Comparison of ENCODE assay signal across 8 mouse cellular contexts in genomic region chr3:104818749-104819134, GRCm38 (mm10). TPM values are rescaled to one million over a fixed set of nuclear protein-coding genes. Genes with fewer than 3 reads are reported as not detected.
DNase-seq lines count a peak whose midpoint lies in the region; ATAC-seq and TF ChIP-seq lines count a peak whose summit lies in the region.

No protein-coding gene starts in this region.

- peak overlapping the region; percentile 83 for H3K27ac ChIP-seq in gastrocnemius, adult 2 months
- no peak overlapping the region for H3K27ac ChIP-seq in forebrain, postnatal 0 days (ENCODE audit: low read depth, low read length)
- H3K27ac ChIP-seq in liver, postnatal 0 days (ENCODE audit: low read depth): peak overlapping the region; percentile 90

- no peak for ATAC-seq in forebrain, postnatal 0 days
- peak; percentile 52 for ATAC-seq in liver, postnatal 0 days
- no peak for ATAC-seq in erythroid progenitor cell, adult 5-6 weeks (replicated peaks; ENCODE audit: low FRiP score, poor library complexity, severe bottlenecking)

- peak overlapping the region; percentile 96 for H3K4me3 ChIP-seq in gastrocnemius, adult 2 months
- H3K4me3 ChIP-seq in forebrain, postnatal 0 days (ENCODE audit: low read depth, low read length): 0 out of 2 replicates have a peak overlapping the region, but pooled peaks have one; percentile 69
- peak overlapping the region; percentile 80 for H3K4me3 ChIP-seq in liver, postnatal 0 days (ENCODE audit: low read depth, low read length)

- H3K9me3 ChIP-seq in forebrain, postnatal 0 days (ENCODE audit: low read length): no peaks in the 10 kb centered on the region
- H3K9me3 ChIP-seq in liver, postnatal 0 days (ENCODE audit: low read length): no peaks in the 10 kb centered on the region

- 0 out of 2 replicates have a peak, but pooled peaks cover 6% of the 10 kb centered on the region for H3K36me3 ChIP-seq in forebrain, postnatal 0 days (ENCODE audit: insufficient read depth)
- H3K36me3 ChIP-seq in liver, postnatal 0 days (replicated peaks; ENCODE audit: insufficient read depth, low read length): peaks cover 16% of the 10 kb centered on the region; the same call in 1 of the 2 replicates

- no peak for TF ChIP-seq EP300 in liver, postnatal 0 days (IDR thresholded peaks at IDR 0.05; ENCODE audit: low read depth)

- H3K4me2 ChIP-seq in forebrain, postnatal 0 days (ENCODE audit: low read depth): peak overlapping the region; percentile 94
- H3K4me2 ChIP-seq in liver, postnatal 0 days (ENCODE audit: low read depth, low read length): peak overlapping the region; percentile 89

- DNase-seq in gastrocnemius, adult 2 months: no peak
- no peak for DNase-seq in gastrocnemius, postnatal 14 days
- peak; percentile 31 for DNase-seq in CD4-positive, CD25-positive, alpha-beta regulatory T cell, adult 2 months (ENCODE audit: low read depth, low spot score)
- no peak for DNase-seq in forebrain, postnatal 0 days
- no peak for DNase-seq in liver, postnatal 0 days
- DNase-seq in adrenal gland, postnatal 36 days: no peak
- no peak for DNase-seq in thymus, postnatal 0 days (ENCODE audit: low spot score)

- H3K27me3 ChIP-seq in forebrain, postnatal 0 days (ENCODE audit: insufficient read depth, low read length): no peaks in the 10 kb centered on the region
- H3K27me3 ChIP-seq in liver, postnatal 0 days (ENCODE audit: insufficient read depth, low read length): no peaks in the 10 kb centered on the region

- H3K4me1 ChIP-seq in forebrain, postnatal 0 days (ENCODE audit: insufficient read depth): no peaks in the 10 kb centered on the region
- peaks cover 19% of the 10 kb centered on the region for H3K4me1 ChIP-seq in liver, postnatal 0 days (ENCODE audit: insufficient read depth)

- WGBS in forebrain, postnatal 0 days: 7% methylated on average over 3 of the region's 3 CpGs
- 4% methylated on average over 3 of the region's 3 CpGs for WGBS in liver, postnatal 0 days (ENCODE audit: insufficient replicate concordance)

- H3K9ac ChIP-seq in forebrain, postnatal 0 days: 0 out of 2 replicates have a peak overlapping the region, but pooled peaks have one; percentile 62
- peak overlapping the region; percentile 95 for H3K9ac ChIP-seq in liver, postnatal 0 days (replicated peaks)

- intact Hi-C loops in gastrocnemius, adult 2 months (cut with DNase I): loop anchor here (5.0 kb wide), 1 partner anchor 36 kb away; the partner anchor contains the start of genes Fam19a3 and Ppm1j
- intact Hi-C loops in gastrocnemius, postnatal 14 days (cut with DNase I; ENCODE audit: low total_unique reads): no loop called here

- TF ChIP-seq CTCF in gastrocnemius, adult 2 months (IDR thresholded peaks at IDR 0.05): no peak
- no peak for TF ChIP-seq CTCF in forebrain, postnatal 0 days (IDR thresholded peaks at IDR 0.05; ENCODE audit: low read depth)
- TF ChIP-seq CTCF in liver, postnatal 0 days (IDR thresholded peaks at IDR 0.05; ENCODE audit: low read depth): no peak

RNA-seq across cellular contexts. Expression of gene Mov10, which starts 0.4 kb away (rescaled TPM):
- total RNA-seq in gastrocnemius, adult 2 months (2021): 1 to 10 TPM in 1 of 2 experiments, under 1 TPM in 1; 0.38 to 2.5 TPM
- total RNA-seq in gastrocnemius, postnatal 14 days (2021): 1 to 10 TPM; 3.0 to 4.8 TPM
- 3.9 and 7.7 TPM in 2 replicates for total RNA-seq in forebrain, postnatal 0 days (2014; rRNA removed)
- 3.9 and 4.6 TPM in 2 replicates for polyA plus RNA-seq in forebrain, postnatal 0 days (2015; fragmentation: Nextera tagmentation; extraction: Ambion mirVana)
- polyA plus RNA-seq in liver, postnatal 0 days (2015; fragmentation: Nextera tagmentation; extraction: Ambion mirVana): 36.1 and 37.3 TPM in 2 replicates
- total RNA-seq in erythroid progenitor cell, adult 5-6 weeks (2015; ENCODE audit: low replicate concordance): 2.1 and 2.9 TPM in 2 replicates
- total RNA-seq in erythroid progenitor cell, adult 5-6 weeks (2017; ENCODE audit: low replicate concordance): 0.64 and 3.6 TPM in 2 replicates
- 10 to 100 TPM; 12.3 to 22.3 TPM for total RNA-seq in adrenal gland, postnatal 36 days (2021)
- polyA plus RNA-seq in thymus, postnatal 0 days (2015; fragmentation: Nextera tagmentation; extraction: Ambion mirVana): 23.4 and 29.9 TPM in 2 replicates

RNA-seq across cellular contexts. Expression of gene Rhoc, which starts 30.6 kb away (rescaled TPM):
- total RNA-seq in gastrocnemius, adult 2 months (2021): 10 to 100 TPM; 26.1 to 41.6 TPM
- total RNA-seq in gastrocnemius, postnatal 14 days (2021): 10 to 100 TPM; 59.8 to 78.3 TPM
- 38.0 and 42.7 TPM in 2 replicates for total RNA-seq in forebrain, postnatal 0 days (2014; rRNA removed)
- 42.5 and 45.1 TPM in 2 replicates for polyA plus RNA-seq in forebrain, postnatal 0 days (2015; fragmentation: Nextera tagmentation; extraction: Ambion mirVana)
- 37.0 and 38.1 TPM in 2 replicates for polyA plus RNA-seq in liver, postnatal 0 days (2015; fragmentation: Nextera tagmentation; extraction: Ambion mirVana)
- not detected in 2 replicates for total RNA-seq in erythroid progenitor cell, adult 5-6 weeks (2015; ENCODE audit: low replicate concordance)
- 3.9 TPM in 1 of 2 replicates, not detected in the other for total RNA-seq in erythroid progenitor cell, adult 5-6 weeks (2017; ENCODE audit: low replicate concordance)
- 100 to 1,000 TPM; 107 to 133 TPM for total RNA-seq in adrenal gland, postnatal 36 days (2021)
- polyA plus RNA-seq in thymus, postnatal 0 days (2015; fragmentation: Nextera tagmentation; extraction: Ambion mirVana): 26.4 and 30.8 TPM in 2 replicates

RNA-seq across cellular contexts. Expression of gene Fam19a3, which starts 37.1 kb away (rescaled TPM):
- 1 to 10 TPM; 2.7 to 4.2 TPM for total RNA-seq in gastrocnemius, adult 2 months (2021)
- 1 to 10 TPM; 3.2 to 4.0 TPM for total RNA-seq in gastrocnemius, postnatal 14 days (2021)
- total RNA-seq in forebrain, postnatal 0 days (2014; rRNA removed): 0.08 and 0.10 TPM in 2 replicates
- 0.05 and 0.18 TPM in 2 replicates for polyA plus RNA-seq in forebrain, postnatal 0 days (2015; fragmentation: Nextera tagmentation; extraction: Ambion mirVana)
- 0.02 TPM in 1 of 2 replicates, not detected in the other for polyA plus RNA-seq in liver, postnatal 0 days (2015; fragmentation: Nextera tagmentation; extraction: Ambion mirVana)
- not detected in 2 replicates for total RNA-seq in erythroid progenitor cell, adult 5-6 weeks (2015; ENCODE audit: low replicate concordance)
- not detected in 2 replicates for total RNA-seq in erythroid progenitor cell, adult 5-6 weeks (2017; ENCODE audit: low replicate concordance)
- total RNA-seq in adrenal gland, postnatal 36 days (2021): 1 to 10 TPM in 1 of 2 experiments, under 1 TPM in 1; 0.82 to 1.3 TPM
- not detected in 2 replicates for polyA plus RNA-seq in thymus, postnatal 0 days (2015; fragmentation: Nextera tagmentation; extraction: Ambion mirVana)

RNA-seq across cellular contexts. Expression of gene Ppm1j, which starts 37.9 kb away (rescaled TPM):
- total RNA-seq in gastrocnemius, adult 2 months (2021): 10 to 100 TPM; 33.3 to 45.6 TPM
- 10 to 100 TPM; 34.7 to 37.9 TPM for total RNA-seq in gastrocnemius, postnatal 14 days (2021)
- total RNA-seq in forebrain, postnatal 0 days (2014; rRNA removed): 2.5 and 2.6 TPM in 2 replicates
- 2.0 TPM in 2 replicates for polyA plus RNA-seq in forebrain, postnatal 0 days (2015; fragmentation: Nextera tagmentation; extraction: Ambion mirVana)
- polyA plus RNA-seq in liver, postnatal 0 days (2015; fragmentation: Nextera tagmentation; extraction: Ambion mirVana): 0.30 and 0.31 TPM in 2 replicates
- not detected in 2 replicates for total RNA-seq in erythroid progenitor cell, adult 5-6 weeks (2015; ENCODE audit: low replicate concordance)
- total RNA-seq in erythroid progenitor cell, adult 5-6 weeks (2017; ENCODE audit: low replicate concordance): not detected in 2 replicates
- total RNA-seq in adrenal gland, postnatal 36 days (2021): 1 to 10 TPM; 4.6 to 6.6 TPM
- 1.9 and 2.3 TPM in 2 replicates for polyA plus RNA-seq in thymus, postnatal 0 days (2015; fragmentation: Nextera tagmentation; extraction: Ambion mirVana)

RNA-seq across cellular contexts. Expression of gene St7l, which starts 45.1 kb away (rescaled TPM):
- 10 to 100 TPM; 23.3 to 23.4 TPM for total RNA-seq in gastrocnemius, adult 2 months (2021)
- total RNA-seq in gastrocnemius, postnatal 14 days (2021): 10 to 100 TPM; 14.0 to 17.3 TPM
- 41.5 and 46.5 TPM in 2 replicates for total RNA-seq in forebrain, postnatal 0 days (2014; rRNA removed)
- polyA plus RNA-seq in forebrain, postnatal 0 days (2015; fragmentation: Nextera tagmentation; extraction: Ambion mirVana): 31.2 and 35.4 TPM in 2 replicates
- 15.8 and 16.4 TPM in 2 replicates for polyA plus RNA-seq in liver, postnatal 0 days (2015; fragmentation: Nextera tagmentation; extraction: Ambion mirVana)
- 18.9 and 28.1 TPM in 2 replicates for total RNA-seq in erythroid progenitor cell, adult 5-6 weeks (2015; ENCODE audit: low replicate concordance)
- 6.4 and 19.6 TPM in 2 replicates for total RNA-seq in erythroid progenitor cell, adult 5-6 weeks (2017; ENCODE audit: low replicate concordance)
- 10 to 100 TPM; 50.4 to 58.7 TPM for total RNA-seq in adrenal gland, postnatal 36 days (2021)
- polyA plus RNA-seq in thymus, postnatal 0 days (2015; fragmentation: Nextera tagmentation; extraction: Ambion mirVana): 27.0 and 31.7 TPM in 2 replicates
